Mouse (Mus musculus): ENCODE measurements around the gene Tnnc2.

DNA sequence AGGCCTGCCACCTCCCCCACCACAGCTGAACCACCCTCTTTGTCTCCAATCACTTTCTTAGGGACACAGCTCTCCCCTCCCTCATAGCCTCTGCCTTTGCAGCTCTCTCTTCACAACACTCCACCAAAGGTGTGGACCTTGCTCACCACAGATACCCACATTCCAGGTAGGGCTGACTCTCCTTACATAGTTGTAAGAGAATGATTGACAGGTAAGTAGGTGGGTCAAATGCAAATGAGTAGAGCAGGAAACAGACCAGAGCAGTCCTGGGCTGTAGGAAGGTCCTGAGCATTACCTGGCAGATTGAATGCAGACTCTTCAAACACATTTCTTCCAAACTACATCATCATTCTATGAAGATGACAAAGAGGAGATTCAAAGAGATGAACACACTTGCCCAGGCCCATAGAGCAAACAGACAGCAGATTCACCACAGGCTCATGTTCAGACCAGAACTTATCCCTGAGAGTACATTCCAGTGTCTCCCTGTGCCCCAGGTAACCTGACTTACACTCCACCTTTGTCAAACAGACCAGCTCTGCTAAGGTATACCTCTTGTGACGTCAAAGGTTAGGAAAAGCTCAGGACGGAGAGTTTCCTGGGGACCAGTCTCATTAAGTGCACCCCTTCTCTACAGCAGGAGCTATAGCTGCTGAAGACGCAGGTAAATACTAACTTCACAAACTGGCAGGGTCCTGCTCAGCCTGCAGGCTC lies 42.2 kb downstream of the Tnnc2 start:
- TF ChIP-seq CTCF (IDR thresholded peaks at IDR 0.05; ENCODE audit: borderline replicate concordance, control insufficient read depth, extremely low read depth, insufficient read depth, low read length, poor library complexity) (no peak), POLR2A (IDR thresholded peaks at IDR 0.05; ENCODE audit: control insufficient read depth, extremely low read depth, insufficient read depth, low read length, poor library complexity) (no peak)
